Mouse (Mus musculus): ENCODE data around the gene Kctd17. TPM values are rescaled to one million over a fixed set of nuclear protein-coding genes. Genes with fewer than 3 reads are reported as not detected.

Kctd17 gene
- polyA plus RNA-seq, 1 experiment from 2014 or later = 30.3 TPM

GRCm38 (mm10) chr15:78462981-78463380, 34.6 kb downstream of the Kctd17 start:
- Histone ChIP-seq H3K36me3 (no peaks in the 10 kb centered on the region), H3K27ac (no peak overlapping the region)
- WGBS = 59% methylated on average over 2 of the region's 2 CpGs

GRCm38 (mm10) chr15:78466809-78467208, 38.4 kb downstream of the Kctd17 start:
- Histone ChIP-seq H3K27ac (no peak overlapping the region), H3K36me3 (no peaks in the 10 kb centered on the region), H3K27me3 (ENCODE audit: insufficient read depth, poor library complexity, severe bottlenecking) (peaks cover 4% of the 10 kb centered on the region), H3K4me1 (peaks cover 16% of the 10 kb centered on the region), H3K4me3 (no peak overlapping the region), H3K9me3 (no peaks in the 10 kb centered on the region)
- DNase-seq (ENCODE audit: low spot score) = no peak
- 32% methylated on average over 6 of the region's 6 CpGs for WGBS

More at GRCm38 (mm10) chr15:78462981-78463380, 34.6 kb downstream of the Kctd17 start:
- DNase-seq (ENCODE audit: low spot score) = no peak
- Histone ChIP-seq H3K9me3 (no peaks in the 10 kb centered on the region), H3K4me1 (peaks cover 7% of the 10 kb centered on the region; the same call in 1 of the 2 replicates), H3K4me3 (no peak overlapping the region), H3K27me3 (ENCODE audit: insufficient read depth, poor library complexity, severe bottlenecking) (peaks cover 22% of the 10 kb centered on the region; the same call in 1 of the 2 replicates)

GRCm38 (mm10) chr15:78467570-78467969, 39.2 kb downstream of the Kctd17 start:
- no peaks in the 10 kb centered on the region for H3K36me3 ChIP-seq
- DNase-seq (ENCODE audit: low spot score) = no peak
- H3K4me1 ChIP-seq = peaks cover 24% of the 10 kb centered on the region
- no peak overlapping the region for H3K27ac ChIP-seq
- WGBS = 90% methylated on average over 7 of the region's 7 CpGs
- no peaks in the 10 kb centered on the region for H3K9me3 ChIP-seq
- no peak overlapping the region for H3K4me3 ChIP-seq
- H3K27me3 ChIP-seq (ENCODE audit: insufficient read depth, poor library complexity, severe bottlenecking) = no peaks in the 10 kb centered on the region; the same call in 1 of the 2 replicates

- Histone ChIP-seq H3K36me3 (no peaks in the 10 kb centered on the region), H3K27ac (no peak within 1 kb of the TSS; the same call in 1 of the 2 replicates), H3K27me3 (ENCODE audit: insufficient read depth, poor library complexity, severe bottlenecking) (peaks cover 2% of the 10 kb centered on the region; the same call in 1 of the 2 replicates), H3K4me1 (peaks cover 17% of the 10 kb centered on the region), H3K9me3 (no peaks in the 10 kb centered on the region), H3K4me3 (no peak within 1 kb of the TSS)
- 76% methylated on average over 7 of the region's 7 CpGs for WGBS
- no peak for DNase-seq (ENCODE audit: low spot score)
Observed at GRCm38 (mm10) chr15:78468379-78468937, 40.1 kb downstream of the Kctd17 start, which contains the start of gene Tmprss6. Gene Tmprss6 (minus strand): TSS chr15:78468634.

- H3K4me1 ChIP-seq = peaks cover 20% of the 10 kb centered on the region
- no peak for DNase-seq (ENCODE audit: low spot score)
- H3K4me3 ChIP-seq = no peak overlapping the region
- no peaks in the 10 kb centered on the region for H3K36me3 ChIP-seq
- H3K27me3 ChIP-seq (ENCODE audit: insufficient read depth, poor library complexity, severe bottlenecking) = peaks cover 19% of the 10 kb centered on the region
- H3K27ac ChIP-seq = peak overlapping the region; percentile 59; the same call in 1 of the 2 replicates
- no peaks in the 10 kb centered on the region for H3K9me3 ChIP-seq
- 68% methylated on average over 4 of the region's 4 CpGs for WGBS
Observed at GRCm38 (mm10) chr15:78470495-78471276, 42.3 kb downstream of the Kctd17 start.

- Histone ChIP-seq H3K9me3 (no peaks in the 10 kb centered on the region), H3K4me3 (no peak overlapping the region), H3K27ac (0 out of 2 replicates have a peak overlapping the region, but pooled peaks have one; percentile 38), H3K4me1 (peaks cover 21% of the 10 kb centered on the region), H3K36me3 (no peaks in the 10 kb centered on the region), H3K27me3 (ENCODE audit: insufficient read depth, poor library complexity, severe bottlenecking) (peaks cover 19% of the 10 kb centered on the region)
- WGBS = 35% methylated on average over 7 of the region's 7 CpGs
- DNase-seq (ENCODE audit: low spot score) = no peak
Observed at GRCm38 (mm10) chr15:78471902-78472301, 43.5 kb downstream of the Kctd17 start.

GRCm38 (mm10) chr15:78473442-78473841, 45.1 kb downstream of the Kctd17 start:
- H3K4me3 ChIP-seq = no peak overlapping the region
- H3K27me3 ChIP-seq (ENCODE audit: insufficient read depth, poor library complexity, severe bottlenecking) = peaks cover 19% of the 10 kb centered on the region
- H3K27ac ChIP-seq = no peak overlapping the region
- no peaks in the 10 kb centered on the region for H3K36me3 ChIP-seq
- H3K9me3 ChIP-seq = no peaks in the 10 kb centered on the region
- DNase-seq (ENCODE audit: low spot score) = no peak
- 77% methylated on average over 6 of the region's 6 CpGs for WGBS
- peaks cover 21% of the 10 kb centered on the region for H3K4me1 ChIP-seq

- no peaks in the 10 kb centered on the region for H3K9me3 ChIP-seq
- H3K4me3 ChIP-seq = no peak overlapping the region
- H3K27ac ChIP-seq = peak overlapping the region; percentile 38; the same call in 1 of the 2 replicates
- H3K4me1 ChIP-seq = peaks cover 23% of the 10 kb centered on the region
- peaks cover 19% of the 10 kb centered on the region; the same call in 1 of the 2 replicates for H3K27me3 ChIP-seq (ENCODE audit: insufficient read depth, poor library complexity, severe bottlenecking)
- DNase-seq (ENCODE audit: low spot score) = no peak
- 55% methylated on average over 3 of the region's 3 CpGs for WGBS
- H3K36me3 ChIP-seq = no peaks in the 10 kb centered on the region
Observed at GRCm38 (mm10) chr15:78475604-78476031, 47.3 kb downstream of the Kctd17 start.

GRCm38 (mm10) chr15:78476878-78477277, 48.5 kb downstream of the Kctd17 start:
- WGBS = 81% methylated on average over 1 of the region's 1 CpGs
- no peak overlapping the region for H3K27ac ChIP-seq
- DNase-seq (ENCODE audit: low spot score) = no peak
- no peaks in the 10 kb centered on the region for H3K36me3 ChIP-seq
- H3K9me3 ChIP-seq = no peaks in the 10 kb centered on the region
- H3K4me3 ChIP-seq = no peak overlapping the region
- peaks cover 19% of the 10 kb centered on the region; the same call in 1 of the 2 replicates for H3K27me3 ChIP-seq (ENCODE audit: insufficient read depth, poor library complexity, severe bottlenecking)
- H3K4me1 ChIP-seq = peaks cover 26% of the 10 kb centered on the region

GRCm38 (mm10) chr15:78478073-78478472, 49.7 kb downstream of the Kctd17 start:
- H3K4me3 ChIP-seq = no peak overlapping the region
- H3K27ac ChIP-seq = no peak overlapping the region
- 86% methylated on average over 4 of the region's 4 CpGs for WGBS
- no peaks in the 10 kb centered on the region for H3K36me3 ChIP-seq
- H3K4me1 ChIP-seq = peaks cover 23% of the 10 kb centered on the region
- no peak for DNase-seq (ENCODE audit: low spot score)
- no peaks in the 10 kb centered on the region for H3K9me3 ChIP-seq
- H3K27me3 ChIP-seq (ENCODE audit: insufficient read depth, poor library complexity, severe bottlenecking) = peaks cover 19% of the 10 kb centered on the region; the same call in 1 of the 2 replicates

- no peak overlapping the region for H3K27ac ChIP-seq
- peaks cover 23% of the 10 kb centered on the region for H3K4me1 ChIP-seq
- no peaks in the 10 kb centered on the region for H3K36me3 ChIP-seq
- no peak for DNase-seq (ENCODE audit: low spot score)
- no peak overlapping the region for H3K4me3 ChIP-seq
- peaks cover 20% of the 10 kb centered on the region; the same call in 1 of the 2 replicates for H3K27me3 ChIP-seq (ENCODE audit: insufficient read depth, poor library complexity, severe bottlenecking)
- WGBS = 75% methylated on average over 5 of the region's 5 CpGs
- no peaks in the 10 kb centered on the region for H3K9me3 ChIP-seq
Observed at GRCm38 (mm10) chr15:78479470-78479869, 51.1 kb downstream of the Kctd17 start.

GRCm38 (mm10) chr15:78480111-78480510, 51.7 kb downstream of the Kctd17 start:
- H3K9me3 ChIP-seq = no peaks in the 10 kb centered on the region
- no peak overlapping the region for H3K27ac ChIP-seq
- H3K4me1 ChIP-seq = peaks cover 23% of the 10 kb centered on the region
- H3K4me3 ChIP-seq = no peak overlapping the region
- 62% methylated on average over 7 of the region's 7 CpGs for WGBS
- peaks cover 23% of the 10 kb centered on the region; the same call in 1 of the 2 replicates for H3K27me3 ChIP-seq (ENCODE audit: insufficient read depth, poor library complexity, severe bottlenecking)
- DNase-seq (ENCODE audit: low spot score) = no peak
- H3K36me3 ChIP-seq = no peaks in the 10 kb centered on the region

- DNase-seq (ENCODE audit: low spot score) = no peak
- peaks cover 19% of the 10 kb centered on the region for H3K4me1 ChIP-seq
- H3K9me3 ChIP-seq = no peaks in the 10 kb centered on the region
- H3K27me3 ChIP-seq (ENCODE audit: insufficient read depth, poor library complexity, severe bottlenecking) = peaks cover 25% of the 10 kb centered on the region; the same call in 1 of the 2 replicates
- 43% methylated on average over 2 of the region's 2 CpGs for WGBS
- H3K27ac ChIP-seq = peak overlapping the region; percentile 12; the same call in 1 of the 2 replicates
- H3K36me3 ChIP-seq = no peaks in the 10 kb centered on the region
- no peak overlapping the region for H3K4me3 ChIP-seq
Observed at GRCm38 (mm10) chr15:78480991-78481390, 52.6 kb downstream of the Kctd17 start.

All from heart, embryonic 10.5 days (tissue).